Mouse (Mus musculus) brown adipose tissue, adult 24 weeks (tissue): Measurements from ENCODE around the gene Slc10a7. TPM values are rescaled to one million over a fixed set of nuclear protein-coding genes. Genes with fewer than 3 reads are reported as not detected.

Experiments
- polyA plus RNA-seq: library from polyadenylated mRNA; stranded (reverse); fragments of >200 nt; gene quantifications from 2 replicates; pipeline ENCODE4 v1.2.4, GENCODE M21; 2012; ENCODE audit not compliant: missing spikeins, insufficient read depth, insufficient read length

Slc10a7 gene
- polyA plus RNA-seq, 1 experiment, result 5.3 TPM

Other genes starting within 250 kb of the Slc10a7 start
- not detected in 2 replicates for gene Pou4f2, start 72.7 kb upstream of the Slc10a7 start, polyA plus RNA-seq
- 10.9 and 17.8 TPM in 2 replicates for gene Rbmxl1, start 448 bp upstream of the Slc10a7 start, polyA plus RNA-seq